In the genomic region with DNA sequence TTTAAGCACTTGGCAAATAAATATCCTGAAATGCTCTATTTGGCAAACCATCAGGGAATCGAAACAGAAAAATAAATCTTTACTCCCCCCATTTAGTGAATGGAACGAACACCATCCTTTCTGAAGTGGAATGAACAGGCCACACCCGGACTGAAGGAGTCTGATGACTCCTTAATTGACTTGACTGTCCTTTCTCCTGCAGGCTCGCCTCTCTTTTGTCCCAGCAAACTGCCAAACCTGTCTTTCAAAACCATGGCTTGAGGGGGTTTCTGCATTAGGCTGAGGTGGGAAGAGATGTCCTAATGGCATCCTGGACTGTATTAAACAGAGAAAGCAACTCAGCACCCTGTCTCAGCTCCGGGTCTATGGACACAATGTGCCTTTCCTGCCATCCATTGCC, we compare ENCODE assay signal across 15 mouse cellular contexts.
"Had no signal": no experiment of that assay in that cellular context is flagged by ENCODE, and none has a peak within 500 bp of the region (broad histone marks: within the 10 kb centered on the region; RNA-seq: fewer than 3 reads in every experiment).

No protein-coding gene starts in this region.

- H3K27ac ChIP-seq: kidney, embryonic 15.5 days; left cerebral cortex, adult 2 months; limb, embryonic 15.5 days; liver, embryonic 13.5 days; midbrain, embryonic 13.5 days; neural tube, embryonic 15.5 days had no signal

- ATAC-seq: lung, postnatal 0 days; midbrain, embryonic 13.5 days had no signal

- H3K4me1 ChIP-seq: kidney, embryonic 15.5 days; limb, embryonic 15.5 days; liver, embryonic 13.5 days; midbrain, embryonic 13.5 days; neural tube, embryonic 15.5 days had no signal

- H3K27me3 ChIP-seq: kidney, embryonic 15.5 days; limb, embryonic 15.5 days; liver, embryonic 13.5 days; midbrain, embryonic 13.5 days; neural tube, embryonic 15.5 days had no signal

- DNase-seq: kidney, adult 2 months; kidney, postnatal 14 days; liver, embryonic 13.5 days; lung, adult 18-20 months; lung, postnatal 4 days; right cerebral cortex, adult 18-20 months; right cerebral cortex, postnatal 25 days; thymus, postnatal 4 days had no signal

- H3K4me2 ChIP-seq: kidney, embryonic 15.5 days; limb, embryonic 15.5 days; liver, embryonic 13.5 days; midbrain, embryonic 13.5 days; neural tube, embryonic 15.5 days had no signal

- H3K9ac ChIP-seq: kidney, embryonic 15.5 days; limb, embryonic 15.5 days; liver, embryonic 13.5 days; midbrain, embryonic 13.5 days; neural tube, embryonic 15.5 days had no signal

- H3K9me3 ChIP-seq: kidney, embryonic 15.5 days; limb, embryonic 15.5 days; liver, embryonic 13.5 days; midbrain, embryonic 13.5 days; neural tube, embryonic 15.5 days had no signal

- H3K4me3 ChIP-seq: kidney, embryonic 15.5 days; left cerebral cortex, adult 2 months; limb, embryonic 15.5 days; liver, embryonic 13.5 days; midbrain, embryonic 13.5 days; myocyte; neural tube, embryonic 15.5 days had no signal

- H3K36me3 ChIP-seq: kidney, embryonic 15.5 days; limb, embryonic 15.5 days; liver, embryonic 13.5 days; midbrain, embryonic 13.5 days; neural tube, embryonic 15.5 days had no signal
